Mouse (Mus musculus) right cerebral cortex, adult 2 months (tissue): ENCODE data around the gene Esyt1.
"Not testable (repeated sequence)": the region's sequence is repeated elsewhere in the genome, so short reads cannot be mapped to it uniquely, and the experiment has no call there.

ENCODE experiments used
- DNase-seq, 2 experiments: peaks; one replicate each; pipeline ENCODE4 v3.0.0; 2021 to 2022; ENCODE audit warnings: low spot score in 2 of 2

The Esyt1 gene

DNA sequence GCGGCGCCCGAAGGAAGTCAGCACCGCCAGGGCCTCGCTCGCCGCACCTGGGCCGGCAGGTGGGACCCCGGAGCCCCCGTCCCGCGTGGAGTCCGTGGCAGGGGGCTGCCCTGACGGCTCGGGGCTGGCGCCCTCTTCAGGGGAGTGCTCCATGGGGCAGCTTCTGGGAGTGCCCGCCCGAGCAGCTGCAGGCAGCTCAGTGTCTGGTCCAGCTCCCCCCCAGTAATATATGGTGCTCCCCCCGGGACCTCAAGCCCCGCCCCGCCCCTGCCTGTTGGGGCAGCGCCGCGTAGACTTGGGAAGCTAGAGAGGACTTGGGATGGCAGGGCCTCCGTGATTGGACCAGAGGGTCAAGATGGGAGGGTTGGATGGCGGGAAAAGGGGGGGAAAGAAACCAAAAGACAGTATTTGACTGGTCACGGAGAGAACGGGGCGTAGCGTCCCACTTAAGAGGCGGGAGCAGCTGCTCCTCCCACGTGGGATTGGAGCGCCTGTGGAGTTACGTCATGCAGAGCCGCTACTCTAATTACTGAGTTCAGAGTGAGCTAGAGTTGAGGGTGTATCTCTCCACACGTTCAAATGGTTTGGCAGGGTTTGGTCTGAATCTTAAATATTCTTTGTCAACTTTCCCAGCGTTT, at the start of gene Esyt1:
Gene Esyt1, minus strand, starts transcription at position 201 of the 638 bp plus-strand sequence.
- DNase-seq: peak; percentile 82 to 88

DNA sequence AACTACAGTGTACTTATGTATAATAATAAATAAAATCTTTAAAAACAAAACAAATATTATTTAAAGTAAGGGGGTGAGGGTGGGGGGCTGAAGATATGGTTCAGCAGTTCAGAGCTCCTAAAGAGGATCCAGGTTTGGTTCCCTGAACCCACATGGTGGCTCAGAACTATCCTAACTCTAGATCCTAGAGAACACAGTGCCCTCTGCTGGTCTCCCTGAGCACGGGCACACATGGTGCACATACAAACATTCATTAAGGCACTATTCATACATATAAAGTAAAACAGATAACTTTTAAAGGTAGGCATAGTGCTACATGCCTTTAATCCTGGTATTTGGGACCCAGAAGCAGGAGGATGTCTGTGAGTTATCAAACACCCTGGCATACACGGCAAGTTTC, 49.4 kb upstream of the Esyt1 start:
- no peak for DNase-seq

DNA sequence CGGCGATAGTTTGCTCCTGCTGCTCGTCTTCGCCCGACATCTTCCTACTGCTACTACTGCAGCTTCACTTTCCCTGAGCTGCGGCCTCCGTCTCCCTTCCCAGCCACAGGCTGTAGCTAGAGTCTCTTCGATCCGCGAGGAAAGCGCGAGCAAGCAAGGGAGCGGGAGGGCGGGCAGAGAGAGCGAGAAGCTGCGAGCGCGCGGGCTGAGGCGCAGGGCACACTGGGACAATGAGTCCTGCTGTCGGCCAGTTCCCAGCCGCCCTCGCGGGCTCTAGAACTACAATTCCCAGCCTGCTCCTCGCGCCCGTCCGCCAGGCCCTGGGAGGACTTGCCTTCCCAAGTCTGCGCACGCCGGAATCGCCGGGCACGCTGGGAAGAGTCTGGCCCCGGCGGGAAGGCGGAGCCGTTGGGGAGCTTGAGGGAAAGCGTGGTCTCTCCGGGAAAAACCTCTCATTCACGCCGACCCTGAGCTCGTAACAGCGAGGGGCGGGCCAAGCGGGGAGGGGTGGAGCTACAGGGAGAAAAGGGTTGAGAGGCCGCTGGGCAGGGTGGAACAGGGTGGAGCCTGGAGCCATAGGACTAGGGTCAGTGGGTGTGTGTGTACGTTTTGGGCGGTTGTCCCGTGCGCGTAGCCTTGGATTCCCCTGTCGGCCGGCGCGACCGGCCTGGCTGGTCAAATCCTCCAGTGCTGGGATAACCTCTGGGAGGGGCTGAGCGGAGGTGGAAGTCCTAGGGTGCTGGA, 40.3 kb upstream of the Esyt1 start, which contains the start of gene Pa2g4:
Gene Pa2g4, minus strand, starts transcription at position 200 of the 744 bp plus-strand sequence.
- peak; percentile 99 for DNase-seq

DNA sequence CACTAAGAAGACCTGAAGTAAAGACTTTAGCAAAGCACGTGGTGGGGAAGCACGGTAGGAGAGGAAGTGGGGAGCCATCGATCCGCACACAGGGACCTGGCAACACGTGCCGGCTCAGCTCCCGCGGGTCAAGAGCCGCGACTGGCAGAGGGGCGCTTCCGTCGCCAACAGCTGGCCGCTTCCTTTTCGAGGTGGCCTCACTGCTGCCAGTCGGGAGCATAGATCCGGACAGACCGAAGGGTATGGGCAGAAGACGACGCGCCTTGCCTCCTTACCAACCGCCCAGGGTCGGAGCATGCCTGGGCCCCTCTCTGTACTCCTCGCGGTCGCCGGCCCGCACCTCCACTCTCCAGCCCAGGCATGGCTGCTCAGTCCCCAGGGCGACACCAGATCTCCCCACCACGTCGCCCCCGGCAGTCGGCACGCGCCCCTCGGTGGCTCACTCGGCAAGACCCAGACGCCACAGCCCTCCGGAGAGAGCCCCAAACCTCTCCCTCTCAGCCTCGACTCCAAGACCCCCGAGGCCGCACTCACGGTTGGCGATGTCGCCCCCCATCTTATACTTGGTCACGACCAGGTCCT, 39.6 kb upstream of the Esyt1 start:
- DNase-seq: no peak

DNA sequence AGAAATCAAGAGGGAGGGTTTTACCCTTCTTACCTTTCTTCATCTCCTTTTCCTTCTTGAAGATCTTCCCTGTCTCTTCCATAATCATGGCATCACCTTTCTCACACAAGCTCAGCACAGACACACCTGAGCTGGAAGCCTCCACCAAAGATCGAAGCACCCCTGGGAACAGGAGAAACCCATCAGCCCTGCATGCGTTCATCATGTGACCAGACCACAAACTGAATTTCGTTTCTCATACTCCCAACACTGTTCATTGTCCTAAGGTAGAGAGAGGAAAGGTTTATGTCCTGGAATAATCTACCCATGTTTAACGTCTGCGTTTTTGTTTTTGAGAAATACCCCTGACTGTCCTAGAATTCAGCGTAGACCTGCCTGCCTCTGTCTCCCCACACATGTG, 37.9 kb upstream of the Esyt1 start:
- no peak for DNase-seq

DNA sequence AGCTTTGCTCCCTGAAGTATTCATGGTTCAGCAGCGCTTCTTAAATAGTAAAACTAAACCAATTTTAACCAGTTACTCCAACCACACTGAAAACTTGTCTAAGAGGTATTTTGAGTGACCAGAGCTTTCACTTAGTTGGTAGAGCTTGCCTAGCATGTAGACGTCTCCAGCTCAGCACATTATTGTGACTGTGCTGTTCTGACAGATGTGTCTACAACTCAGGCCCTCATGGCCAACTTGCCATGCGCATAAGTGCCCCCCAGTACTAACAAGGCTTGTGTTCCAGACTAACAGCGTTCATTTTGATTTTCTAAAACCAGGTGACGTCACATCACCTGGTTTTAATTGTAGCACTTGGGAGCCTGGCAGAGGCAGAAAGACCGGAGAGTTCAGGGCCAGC, 31.3 kb upstream of the Esyt1 start:
- no peak for DNase-seq

DNA sequence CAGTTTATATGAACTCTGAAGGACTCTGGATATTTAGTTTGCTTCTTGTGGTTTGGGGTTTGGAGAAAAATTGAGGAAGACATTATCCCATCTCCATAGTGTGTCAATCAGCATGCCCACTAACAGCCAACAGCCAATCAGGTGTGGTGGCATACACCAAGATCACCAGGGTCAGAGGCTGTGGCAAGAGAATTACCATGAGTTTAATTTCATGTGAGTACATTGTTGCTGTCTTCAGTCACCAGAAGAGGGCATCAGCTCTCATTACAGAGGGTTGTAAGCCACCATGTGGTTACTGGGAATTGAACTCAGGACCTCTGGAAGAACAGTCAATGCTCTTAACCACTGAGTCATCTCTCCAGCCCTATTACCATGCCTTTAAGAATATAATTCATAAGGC, 30.6 kb upstream of the Esyt1 start:
- no peak for DNase-seq

DNA sequence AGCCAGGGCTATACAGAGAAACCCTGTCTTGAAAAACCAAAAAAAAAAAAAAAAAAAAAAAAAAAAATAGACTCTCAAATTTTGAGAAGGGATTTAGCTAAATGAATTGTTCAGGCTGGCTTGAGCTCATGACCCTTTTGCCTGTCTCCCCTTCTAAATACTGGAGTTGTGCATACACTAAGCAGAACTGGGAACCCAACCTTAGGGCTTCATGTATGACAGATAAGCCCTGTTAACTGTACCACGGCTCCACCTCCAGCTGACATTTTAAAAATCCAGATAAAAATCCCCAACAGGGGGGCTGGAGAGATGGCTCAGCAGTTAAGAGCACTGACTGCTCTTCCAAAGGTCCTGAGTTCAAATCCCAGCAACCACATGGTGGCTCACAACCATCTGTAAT, 29.9 kb upstream of the Esyt1 start:
- not testable (repeated sequence) for DNase-seq

DNA sequence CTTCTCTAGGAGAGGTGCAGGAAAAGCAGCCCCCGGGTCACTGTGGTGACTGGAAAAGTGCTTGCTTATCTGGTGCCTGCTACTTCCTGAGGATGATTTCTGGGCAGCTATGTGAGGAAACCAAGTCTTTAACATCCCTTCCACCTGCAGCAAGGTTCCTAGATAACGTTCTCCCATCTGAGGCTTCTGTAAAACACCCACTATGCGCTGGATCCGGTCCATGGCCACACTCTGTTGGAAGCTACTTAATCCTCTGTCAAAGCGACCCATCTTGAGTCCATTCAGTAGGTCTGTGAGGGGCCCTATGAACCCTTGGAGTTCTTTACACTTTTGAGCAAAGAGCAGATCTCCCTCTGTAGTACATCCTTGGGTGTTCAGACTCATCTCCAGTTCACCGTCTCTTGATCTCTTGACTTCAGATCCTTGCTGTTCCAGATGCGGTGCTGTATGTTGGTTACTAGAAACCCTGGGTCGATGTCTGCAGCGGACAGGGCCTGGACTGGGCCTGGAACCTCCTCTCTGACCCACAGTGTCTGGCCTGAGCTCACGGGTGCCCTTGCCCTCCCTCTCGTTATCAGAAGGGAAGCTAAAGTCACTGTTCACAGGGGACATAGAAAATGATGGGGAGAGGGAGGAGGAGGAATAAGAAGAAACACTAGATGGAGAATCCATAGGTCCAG, 24.6 kb upstream of the Esyt1 start:
- DNase-seq: not testable (repeated sequence)

DNA sequence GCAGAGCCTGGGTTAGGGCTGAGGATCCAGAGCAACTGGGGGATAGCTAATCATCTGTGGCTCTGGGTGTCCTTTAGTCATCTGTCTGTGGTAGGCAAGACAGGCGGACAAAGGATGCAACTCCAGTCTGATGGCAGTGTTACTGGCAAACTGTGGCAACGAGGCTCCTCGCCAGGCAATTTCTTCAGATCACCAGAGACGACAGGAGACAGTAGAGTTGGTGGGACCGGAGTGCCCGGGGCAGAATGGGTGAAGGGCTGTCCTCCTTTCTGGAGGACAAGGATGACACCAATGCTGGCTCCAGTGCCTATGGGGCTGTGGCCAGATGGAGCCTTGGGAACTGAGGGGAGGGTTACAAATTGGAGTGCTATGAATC, 24.0 kb upstream of the Esyt1 start:
- peak in 1 of 2 experiments; percentile 8 for DNase-seq

DNA sequence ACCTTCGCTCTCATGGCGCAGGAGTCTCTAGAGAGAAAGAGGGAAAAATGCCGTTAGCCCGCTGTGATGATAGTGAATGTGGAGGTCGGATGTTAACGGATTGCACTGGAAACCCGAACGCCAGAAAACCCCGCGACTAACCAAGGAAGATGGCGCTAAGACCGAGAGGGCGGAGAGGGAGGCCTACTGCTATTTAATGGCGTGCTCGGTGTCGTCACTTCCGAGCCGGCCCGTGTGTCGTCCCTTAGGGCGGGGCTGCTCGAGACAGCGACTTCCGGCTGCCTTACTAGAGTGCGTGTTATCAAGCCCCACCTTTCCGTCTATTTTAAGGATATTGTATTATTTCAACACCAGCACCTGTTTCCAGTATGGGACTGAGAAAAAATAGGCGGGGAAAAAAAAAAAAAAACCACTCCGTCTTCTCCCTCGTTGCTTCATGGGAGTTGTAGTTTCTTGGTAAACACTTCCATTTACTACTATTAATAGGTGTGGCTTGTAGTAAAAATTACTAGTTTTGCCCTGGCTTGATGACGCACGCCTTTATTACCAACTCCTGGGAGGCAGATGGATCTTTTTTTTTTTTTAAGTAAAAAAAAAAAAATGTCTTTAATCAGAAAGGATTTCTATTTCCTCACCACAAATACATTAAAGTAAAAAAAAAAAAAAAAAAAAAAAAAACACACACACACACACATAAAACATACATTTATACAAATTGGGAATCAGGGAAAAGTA, 23.4 kb upstream of the Esyt1 start, which contains the start of gene Rpl41:
Gene Rpl41, minus strand, starts transcription at position 359 of the 735 bp plus-strand sequence.
- DNase-seq: peak; percentile 91 to 94

DNA sequence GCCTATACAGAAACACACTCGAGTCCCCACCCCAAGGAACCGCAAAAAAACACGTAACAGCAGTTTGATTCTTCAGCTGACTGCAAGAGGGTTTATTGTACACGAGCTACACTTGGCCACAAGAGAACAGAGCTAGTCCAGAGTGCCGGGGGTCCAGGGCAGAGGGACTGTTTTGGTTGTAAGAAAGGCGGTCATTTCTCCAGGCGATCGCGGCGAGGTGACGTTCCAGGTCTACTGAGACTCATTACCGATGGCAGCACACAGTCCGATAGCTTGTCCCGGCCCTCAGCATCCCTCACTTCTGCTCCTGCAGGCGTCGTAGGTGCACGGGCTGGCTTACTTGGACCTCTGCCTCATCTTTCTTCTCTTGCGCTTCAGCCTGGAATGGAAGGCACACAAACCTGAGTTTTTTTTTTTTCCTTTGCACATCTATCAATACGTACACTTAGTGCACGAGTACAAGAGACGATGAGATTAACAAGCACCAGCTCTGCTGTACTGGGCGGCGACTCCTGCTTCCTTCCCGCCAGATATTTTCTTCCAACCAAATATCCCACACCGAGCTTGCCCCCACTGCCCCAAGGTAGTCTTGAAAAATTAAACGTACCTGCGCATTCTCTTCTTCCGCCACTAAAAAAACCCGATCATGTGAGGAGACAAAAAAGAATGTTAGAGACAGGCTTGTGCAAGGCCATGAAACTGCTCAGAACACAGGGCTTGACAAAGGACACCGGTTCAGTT, 22.6 kb upstream of the Esyt1 start:
- DNase-seq: peak; percentile 27 to 32

DNA sequence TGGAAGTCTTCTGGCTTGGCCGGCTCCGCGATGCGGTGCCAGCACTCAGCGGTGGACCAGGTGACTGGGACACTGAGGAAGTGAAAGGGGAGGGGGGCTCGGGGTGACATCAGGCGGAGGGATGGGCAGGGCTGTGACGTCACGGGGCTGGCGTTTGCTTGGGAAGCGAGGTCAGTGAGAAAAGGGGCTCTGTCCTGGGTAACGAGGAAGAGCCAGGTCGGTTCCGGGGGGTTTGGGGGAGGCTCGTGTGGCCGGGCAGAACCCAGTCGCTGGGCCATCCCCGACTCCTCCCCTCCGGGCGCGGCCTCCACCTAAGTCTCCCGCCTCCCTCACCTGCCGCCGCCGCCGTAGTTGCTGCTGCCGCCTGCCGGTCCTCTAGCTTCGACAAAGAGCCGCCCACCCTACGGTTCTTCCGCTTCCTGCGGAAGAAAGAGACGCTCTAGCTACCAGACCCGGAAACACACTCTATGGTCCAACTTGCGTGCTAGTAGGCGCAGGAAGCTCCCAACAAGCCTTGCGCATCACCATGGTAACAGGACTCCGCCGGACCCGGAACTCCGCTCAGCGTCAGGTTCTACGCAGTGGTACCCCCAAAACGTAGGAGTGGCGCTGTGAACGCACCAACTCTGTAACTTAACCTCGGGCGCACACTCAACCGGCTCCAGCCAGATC, 21.8 kb upstream of the Esyt1 start, which contains the start of gene Zc3h10:
Gene Zc3h10, minus strand, starts transcription at position 414 of the 672 bp plus-strand sequence.
- peak; percentile 96 for DNase-seq

DNA sequence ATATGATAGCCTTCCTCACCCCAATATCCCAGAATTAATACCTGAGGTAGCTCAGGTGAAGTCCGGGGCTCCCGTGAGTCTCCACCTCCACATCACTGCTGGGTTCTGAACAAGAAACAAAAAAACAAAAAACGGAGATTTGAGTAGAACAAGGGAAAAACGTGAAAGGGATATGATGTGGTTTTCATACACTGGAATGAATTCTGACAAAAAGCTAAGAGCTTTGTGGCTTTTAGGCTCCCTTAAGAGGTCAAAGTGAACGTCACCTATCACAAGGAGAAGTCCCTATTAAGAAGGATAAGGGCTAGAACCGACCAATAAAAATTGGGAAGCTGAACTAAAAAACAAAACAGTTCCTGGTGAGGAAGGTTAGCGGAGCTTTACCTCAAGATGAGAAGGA, 21.1 kb upstream of the Esyt1 start:
- DNase-seq: no peak

DNA sequence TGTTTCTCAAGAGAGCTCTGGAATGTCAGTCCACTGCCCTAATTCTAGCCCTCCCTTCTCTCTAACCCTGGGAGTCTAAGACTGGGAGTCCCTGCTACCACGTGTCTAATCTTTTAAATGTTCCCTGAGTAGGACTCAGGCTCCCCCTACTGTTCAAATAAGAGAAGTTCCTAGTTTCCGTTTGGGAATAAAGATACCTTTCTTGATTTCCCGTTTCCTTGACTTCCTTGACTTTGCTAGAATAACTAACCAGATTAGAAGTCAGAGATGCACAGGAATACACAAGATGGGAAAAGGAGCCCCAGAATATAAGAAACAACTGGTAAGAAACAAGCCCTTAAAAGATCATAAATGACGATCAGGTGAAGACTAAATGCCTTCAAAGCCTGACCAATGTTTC, 20.7 kb upstream of the Esyt1 start:
- no peak for DNase-seq

DNA sequence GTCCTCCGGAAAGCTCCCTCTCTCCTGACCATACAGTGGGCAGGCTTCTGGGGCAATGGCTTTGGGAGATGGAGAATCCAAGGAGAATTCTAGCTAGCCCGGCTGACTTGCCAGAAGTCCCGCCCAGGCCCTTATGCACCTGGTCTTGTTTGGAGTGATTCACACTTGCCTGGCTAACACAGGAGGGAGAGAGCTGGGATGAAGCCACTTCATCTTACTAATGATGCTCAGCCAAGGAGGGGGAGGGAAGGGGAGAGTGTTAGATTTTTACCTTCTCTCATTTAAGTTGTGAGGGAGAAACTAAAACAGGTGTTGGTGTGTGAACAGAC, 19.9 kb upstream of the Esyt1 start:
- no peak for DNase-seq

DNA sequence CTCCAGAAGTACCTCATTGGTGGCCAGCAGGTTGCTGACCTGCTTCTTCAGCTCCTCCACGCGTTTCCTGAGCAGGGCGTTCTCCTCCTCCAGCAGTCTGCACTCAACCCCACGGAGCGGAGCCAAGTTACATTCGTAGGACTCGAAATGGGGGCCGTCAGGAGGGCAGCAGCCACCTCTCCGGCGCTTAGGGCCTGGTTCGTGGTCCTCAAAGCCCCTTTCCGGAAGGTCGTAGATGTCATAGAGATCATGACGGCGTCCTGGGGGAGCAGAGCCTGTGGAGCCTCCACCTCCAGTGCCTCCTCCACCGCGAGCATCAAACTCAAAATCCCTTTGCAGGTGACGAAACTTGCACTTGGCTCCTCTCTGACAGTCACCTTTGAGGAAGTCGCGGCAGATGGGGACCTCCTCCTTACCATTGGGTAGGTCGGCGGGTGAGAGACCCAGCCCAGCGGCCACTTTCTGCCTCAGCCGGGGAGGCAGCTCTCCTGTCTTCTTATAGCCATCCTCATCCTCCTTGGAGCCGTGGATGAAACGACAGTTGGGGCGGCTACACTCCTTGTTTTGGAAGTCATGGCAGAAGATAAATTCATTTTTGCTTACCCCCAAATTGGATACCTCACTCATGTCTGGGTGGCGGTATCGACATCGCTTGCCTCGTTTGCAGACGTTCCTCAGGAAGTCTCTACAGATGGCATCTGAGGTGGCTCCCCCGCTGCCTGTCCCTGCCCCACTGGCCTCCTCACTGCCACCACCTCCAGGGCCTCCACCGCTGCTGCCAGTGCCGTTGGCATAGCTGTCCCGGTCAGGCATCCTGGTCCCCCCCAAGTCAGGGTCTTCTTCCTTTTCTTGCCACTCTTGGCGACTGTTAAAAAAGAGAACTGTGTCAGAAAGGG, 19.3 kb upstream of the Esyt1 start:
- no peak for DNase-seq

DNA sequence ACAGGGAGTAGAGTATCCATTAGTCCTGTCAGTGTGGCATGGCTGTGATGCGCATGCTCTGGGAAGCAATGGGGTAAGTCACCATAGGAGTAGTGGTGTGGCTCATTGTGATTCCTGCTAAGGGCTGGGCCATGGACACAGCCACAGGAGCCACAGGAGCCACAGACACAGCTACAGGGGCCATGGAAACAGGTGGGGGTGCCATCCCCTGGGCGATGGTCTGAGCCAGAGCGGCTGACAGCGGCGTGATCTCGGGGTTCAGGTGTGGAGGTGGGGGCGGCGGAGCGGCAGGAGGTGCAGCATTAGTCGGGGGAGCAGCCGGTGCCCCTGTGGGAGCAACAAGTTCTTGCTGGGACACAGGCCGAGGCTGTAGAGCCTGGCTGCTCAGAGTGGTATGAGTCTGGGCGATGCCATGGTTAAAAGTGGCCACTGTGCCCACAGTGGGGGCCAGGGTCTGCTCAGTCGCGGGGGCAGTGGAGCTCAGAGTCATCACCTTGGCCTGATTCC, 18.5 kb upstream of the Esyt1 start:
- DNase-seq: no peak

DNA sequence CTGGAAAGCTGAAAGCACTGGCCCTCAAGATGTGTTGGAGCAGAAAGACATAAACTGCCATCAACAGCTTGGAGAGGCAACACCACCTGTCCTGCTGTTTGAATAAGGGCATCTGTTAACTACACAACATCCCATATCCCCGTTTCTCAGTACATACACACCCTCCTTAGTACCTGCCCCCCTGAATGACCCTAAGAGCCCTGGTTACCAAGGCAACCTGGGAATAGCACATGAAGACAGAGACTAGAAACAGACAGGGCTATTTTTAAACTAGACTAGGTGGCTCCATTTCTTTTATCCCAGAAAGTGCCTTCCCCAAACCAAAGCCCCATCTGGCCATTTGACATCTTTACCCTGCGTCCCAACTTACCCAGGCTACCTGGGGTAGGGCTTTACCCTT, 17.4 kb upstream of the Esyt1 start:
- DNase-seq: no peak
